Mouse (Mus musculus) G1E (cell line): ENCODE measurements around the gene Setd4.

Source experiments
- CTCF ChIP-seq: IDR thresholded peaks from 2 replicates; pipeline ENCODE4 v1.5.1; 2012; ENCODE audit warnings: low read depth, low read length, inconsistent platforms, mixed read lengths
- GATA1 ChIP-seq: IDR thresholded peaks from 2 replicates; pipeline ENCODE4 v1.6.1; 2012; ENCODE audit warnings: borderline replicate concordance, low read length, inconsistent platforms, mixed read lengths
- POLR2AphosphoS5 ChIP-seq: IDR thresholded peaks from 2 replicates; pipeline ENCODE4 v1.6.1; 2012; ENCODE audit warnings: low read depth, low read length, inconsistent platforms; ENCODE audit not compliant: insufficient replicate concordance
- TAL1 ChIP-seq: conservative IDR thresholded peaks from 2 replicates; pipeline ENCODE4 v1.6.1; 2012; ENCODE audit warnings: low read depth, low read length, inconsistent platforms, mixed read lengths

GRCm38 (mm10) chr16:93597551-93597950, 6.3 kb downstream of the Setd4 start:
- TF ChIP-seq CTCF = no peak
- TF ChIP-seq GATA1 = no peak
- TF ChIP-seq POLR2AphosphoS5 = no peak
- no peak for TF ChIP-seq TAL1
